Mouse (Mus musculus): ENCODE results near the gene Mrpl10. TPM values are rescaled to one million over a fixed set of nuclear protein-coding genes. Genes with fewer than 3 reads are reported as not detected.
A peak's percentile ranks its signal among the peaks of the same experiment; 100 is the strongest.

Mrpl10 gene
- polyA plus RNA-seq, 1 experiment from 2014 or later, result 50.8 TPM

GRCm38 (mm10) chr11:97017696-97018582, 23.4 kb upstream of the Mrpl10 start:
- TF ChIP-seq EP300 (IDR thresholded peaks at IDR 0.05) (no peak), CTCF (IDR thresholded peaks at IDR 0.05) (no peak)
- Histone ChIP-seq H3K4me2 (replicated peaks; ENCODE audit: low read depth, low read length) (peak overlapping the region; percentile 59), H3K27ac (ENCODE audit: low read length) (no peak overlapping the region), H3K36me3 (ENCODE audit: insufficient read depth, low read length) (no peaks in the 10 kb centered on the region), H3K27me3 (replicated peaks; ENCODE audit: insufficient read depth, low read length) (peaks cover 51% of the 10 kb centered on the region), H3K4me1 (ENCODE audit: insufficient read depth, low read depth, low read length) (peaks cover 10% of the 10 kb centered on the region), H3K4me3 (ENCODE audit: low read depth, low read length) (peak overlapping the region; percentile 35), H3K9me3 (ENCODE audit: low read length) (no peaks in the 10 kb centered on the region), H3K9ac (replicated peaks; ENCODE audit: low read depth) (no peak overlapping the region)
- 3% methylated on average over 36 of the region's 36 CpGs for WGBS
- ATAC-seq (no peak), DNase-seq (ENCODE audit: low spot score) (no peak)

DNA sequence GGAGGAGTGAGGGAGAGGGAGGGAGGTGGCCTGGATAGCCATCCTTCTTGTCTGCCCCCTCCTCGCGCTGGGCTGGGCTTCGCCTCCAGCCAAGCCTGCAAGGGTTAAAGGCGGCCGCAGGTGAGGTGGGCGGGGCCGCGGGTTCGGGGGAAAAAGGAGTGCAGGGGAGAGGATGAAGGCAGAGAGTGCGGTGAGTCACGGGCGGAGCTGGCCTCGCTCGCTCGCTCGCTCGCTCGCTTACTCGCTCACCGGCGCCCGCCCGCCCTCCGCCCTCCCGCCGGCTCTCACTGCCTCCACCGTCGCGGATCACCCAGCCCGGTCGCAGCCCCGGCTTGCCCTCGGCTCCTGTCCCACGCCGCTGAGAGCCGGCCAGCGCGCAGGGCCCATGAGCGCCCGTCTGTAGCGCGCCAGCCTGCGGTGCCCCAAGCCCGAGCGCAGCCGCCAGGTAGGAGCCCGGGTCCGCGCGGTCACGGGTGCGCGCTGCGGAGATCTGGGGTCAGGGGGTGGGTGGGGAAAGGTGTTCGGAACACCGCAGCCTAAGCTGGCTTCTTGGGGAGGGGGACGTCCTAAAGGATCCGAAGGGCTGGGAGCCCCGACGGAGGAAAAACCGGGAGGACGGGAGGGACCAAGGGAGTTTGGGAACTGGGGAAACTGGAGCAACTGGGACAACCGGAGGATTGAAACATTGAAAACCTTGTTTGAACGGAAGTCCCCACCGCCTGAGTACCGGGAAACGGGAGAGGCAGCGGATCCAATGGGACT, 22.6 kb upstream of the Mrpl10 start:
- ATAC-seq (peak; percentile 33), DNase-seq (ENCODE audit: low spot score) (peak; percentile 34)
- 0 out of 2 replicates have a peak overlapping the region, but pooled peaks have one; percentile 19 for H3K9ac ChIP-seq (replicated peaks; ENCODE audit: low read depth)
- 3% methylated on average over 55 of the region's 68 CpGs for WGBS
- peaks cover 10% of the 10 kb centered on the region for H3K4me1 ChIP-seq (ENCODE audit: insufficient read depth, low read depth, low read length)
- no peaks in the 10 kb centered on the region for H3K9me3 ChIP-seq (ENCODE audit: low read length)
- H3K4me2 ChIP-seq (replicated peaks; ENCODE audit: low read depth, low read length), result peak overlapping the region; percentile 59
- no peak overlapping the region for H3K27ac ChIP-seq (ENCODE audit: low read length)
- H3K4me3 ChIP-seq (ENCODE audit: low read depth, low read length), result peak overlapping the region; percentile 35
- no peak for TF ChIP-seq EP300 (IDR thresholded peaks at IDR 0.05)
- TF ChIP-seq CTCF (IDR thresholded peaks at IDR 0.05), result no peak
- H3K27me3 ChIP-seq (replicated peaks; ENCODE audit: insufficient read depth, low read length), result peaks cover 51% of the 10 kb centered on the region
- no peaks in the 10 kb centered on the region for H3K36me3 ChIP-seq (ENCODE audit: insufficient read depth, low read length)

GRCm38 (mm10) chr11:97019345-97019708, 22.0 kb upstream of the Mrpl10 start:
- TF ChIP-seq EP300 (IDR thresholded peaks at IDR 0.05), result no peak
- no peak for TF ChIP-seq CTCF (IDR thresholded peaks at IDR 0.05)
- H3K36me3 ChIP-seq (ENCODE audit: insufficient read depth, low read length), result no peaks in the 10 kb centered on the region
- H3K4me2 ChIP-seq (replicated peaks; ENCODE audit: low read depth, low read length), result peak overlapping the region; percentile 59
- peak overlapping the region; percentile 35 for H3K4me3 ChIP-seq (ENCODE audit: low read depth, low read length)
- ATAC-seq (no peak), DNase-seq (ENCODE audit: low spot score) (no peak)
- H3K9me3 ChIP-seq (ENCODE audit: low read length), result no peaks in the 10 kb centered on the region
- H3K27me3 ChIP-seq (replicated peaks; ENCODE audit: insufficient read depth, low read length), result peaks cover 51% of the 10 kb centered on the region
- WGBS, result 13% methylated on average over 13 of the region's 13 CpGs
- no peak overlapping the region for H3K9ac ChIP-seq (replicated peaks; ENCODE audit: low read depth)
- peaks cover 10% of the 10 kb centered on the region for H3K4me1 ChIP-seq (ENCODE audit: insufficient read depth, low read depth, low read length)
- H3K27ac ChIP-seq (ENCODE audit: low read length), result no peak overlapping the region

DNA sequence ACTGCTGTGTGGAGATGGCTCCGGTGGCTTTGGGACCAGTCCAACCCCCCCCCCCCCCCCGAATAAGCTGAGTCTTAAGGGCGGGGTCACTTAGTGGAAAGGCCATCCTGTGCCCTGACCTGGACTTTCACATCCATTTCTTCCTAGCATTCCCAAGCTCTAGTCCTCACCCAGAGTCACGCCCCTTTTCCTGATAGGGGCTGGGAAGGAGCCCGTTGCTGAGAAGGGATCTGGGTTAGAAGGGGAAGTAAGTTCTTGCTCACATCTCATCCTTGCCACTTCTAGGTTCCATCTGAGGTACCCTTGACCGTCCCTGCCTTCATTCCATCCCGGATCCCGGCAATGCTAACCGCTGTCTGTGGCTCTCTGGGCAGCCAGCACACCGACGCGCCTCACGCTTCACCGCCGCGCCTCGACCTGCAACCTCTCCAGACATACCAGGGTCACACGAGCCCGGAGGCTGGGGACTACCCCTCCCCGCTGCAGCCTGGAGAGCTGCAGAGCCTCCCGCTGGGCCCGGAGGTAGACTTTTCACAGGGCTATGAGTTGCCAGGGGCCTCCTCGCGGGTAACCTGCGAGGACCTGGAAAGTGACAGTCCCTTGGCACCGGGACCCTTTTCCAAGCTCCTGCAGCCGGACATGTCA, 20.1 kb upstream of the Mrpl10 start:
- H3K9me3 ChIP-seq (ENCODE audit: low read length), result no peaks in the 10 kb centered on the region
- ATAC-seq, result no peak
- H3K27ac ChIP-seq (ENCODE audit: low read length), result no peak overlapping the region
- H3K9ac ChIP-seq (replicated peaks; ENCODE audit: low read depth), result no peak overlapping the region
- DNase-seq (ENCODE audit: low spot score), result no peak
- 2% methylated on average over 25 of the region's 27 CpGs for WGBS
- peak overlapping the region; percentile 51 for H3K4me3 ChIP-seq (ENCODE audit: low read depth, low read length)
- no peak for TF ChIP-seq CTCF (IDR thresholded peaks at IDR 0.05)
- no peak for TF ChIP-seq EP300 (IDR thresholded peaks at IDR 0.05)
- no peaks in the 10 kb centered on the region for H3K36me3 ChIP-seq (ENCODE audit: insufficient read depth, low read length)
- peaks cover 15% of the 10 kb centered on the region for H3K4me1 ChIP-seq (ENCODE audit: insufficient read depth, low read depth, low read length)
- H3K27me3 ChIP-seq (replicated peaks; ENCODE audit: insufficient read depth, low read length), result peaks cover 47% of the 10 kb centered on the region
- peak overlapping the region; percentile 82 for H3K4me2 ChIP-seq (replicated peaks; ENCODE audit: low read depth, low read length)

- Histone ChIP-seq H3K9me3 (ENCODE audit: low read length) (no peaks in the 10 kb centered on the region), H3K27me3 (replicated peaks; ENCODE audit: insufficient read depth, low read length) (peaks cover 44% of the 10 kb centered on the region), H3K36me3 (ENCODE audit: insufficient read depth, low read length) (no peaks in the 10 kb centered on the region), H3K9ac (replicated peaks; ENCODE audit: low read depth) (peak overlapping the region; percentile 32; the same call in 1 of the 2 replicates), H3K27ac (ENCODE audit: low read length) (no peak overlapping the region), H3K4me2 (replicated peaks; ENCODE audit: low read depth, low read length) (peak overlapping the region; percentile 82), H3K4me1 (ENCODE audit: insufficient read depth, low read depth, low read length) (peaks cover 15% of the 10 kb centered on the region), H3K4me3 (ENCODE audit: low read depth, low read length) (peak overlapping the region; percentile 51)
- no peak for TF ChIP-seq EP300 (IDR thresholded peaks at IDR 0.05)
- TF ChIP-seq CTCF (IDR thresholded peaks at IDR 0.05), result peak; percentile 79
- under 1% methylated on average over 50 of the region's 50 CpGs for WGBS
- DNase-seq (ENCODE audit: low spot score) (peak; percentile 73), ATAC-seq (peak; percentile 73)
Observed at GRCm38 (mm10) chr11:97021873-97022484, 19.4 kb upstream of the Mrpl10 start.

Data from lung, postnatal 0 days (tissue).